ENCODE assay signal across 9 mouse cellular contexts in genomic region chr2:6192820-6193590, GRCm38 (mm10). TPM values are rescaled to one million over a fixed set of nuclear protein-coding genes. Genes with fewer than 3 reads are reported as not detected.
DNase-seq lines count a peak whose midpoint lies in the region; ATAC-seq and TF ChIP-seq lines count a peak whose summit lies in the region.
"Had no signal": no experiment of that assay in that cellular context is flagged by ENCODE, and none has a peak within 500 bp of the region (broad histone marks: within the 10 kb centered on the region; RNA-seq: fewer than 3 reads in every experiment).

No protein-coding gene starts in this region.

- H3K4me3 ChIP-seq in forebrain, embryonic 15.5 days: no peak overlapping the region
- H3K4me3 ChIP-seq in hindbrain, embryonic 10.5 days: no peak overlapping the region
- no peak overlapping the region for H3K4me3 ChIP-seq in lung, embryonic 16.5 days (ENCODE audit: low read length)
- H3K4me3 ChIP-seq: limb, embryonic 12.5 days had no signal

- H3K36me3 ChIP-seq in forebrain, embryonic 15.5 days: no peaks in the 10 kb centered on the region
- no peaks in the 10 kb centered on the region for H3K36me3 ChIP-seq in hindbrain, embryonic 10.5 days
- no peaks in the 10 kb centered on the region for H3K36me3 ChIP-seq in lung, embryonic 16.5 days (ENCODE audit: control insufficient read depth, insufficient read depth, low read length)
- H3K36me3 ChIP-seq: limb, embryonic 12.5 days had no signal

- H3K9me3 ChIP-seq in forebrain, embryonic 15.5 days: no peaks in the 10 kb centered on the region
- H3K9me3 ChIP-seq in hindbrain, embryonic 10.5 days: no peaks in the 10 kb centered on the region
- H3K9me3 ChIP-seq in lung, embryonic 16.5 days (ENCODE audit: control insufficient read depth, low read length): no peaks in the 10 kb centered on the region
- H3K9me3 ChIP-seq: limb, embryonic 12.5 days had no signal

- H3K27me3 ChIP-seq in Patski: no peaks in the 10 kb centered on the region
- no peaks in the 10 kb centered on the region for H3K27me3 ChIP-seq in forebrain, embryonic 15.5 days
- H3K27me3 ChIP-seq in hindbrain, embryonic 10.5 days (ENCODE audit: insufficient read depth, poor library complexity, severe bottlenecking): 0 out of 2 replicates have a peak, but pooled peaks cover 9% of the 10 kb centered on the region
- H3K27me3 ChIP-seq in lung, embryonic 16.5 days (ENCODE audit: control insufficient read depth, insufficient read depth, low read depth, low read length): no peaks in the 10 kb centered on the region

- H3K4me1 ChIP-seq in forebrain, embryonic 15.5 days: peaks cover 22% of the 10 kb centered on the region
- peaks cover 29% of the 10 kb centered on the region for H3K4me1 ChIP-seq in hindbrain, embryonic 10.5 days (replicated peaks)
- H3K4me1 ChIP-seq in lung, embryonic 16.5 days (replicated peaks; ENCODE audit: control insufficient read depth, insufficient read depth, low read length): peaks cover 18% of the 10 kb centered on the region

- peak; percentile 78 for TF ChIP-seq CTCF in Patski (IDR thresholded peaks at IDR 0.05)

- 74% methylated on average over 20 of the region's 20 CpGs for WGBS in forebrain, embryonic 15.5 days
- 78% methylated on average over 20 of the region's 20 CpGs for WGBS in hindbrain, embryonic 10.5 days
- 66% methylated on average over 20 of the region's 20 CpGs for WGBS in lung, embryonic 16.5 days

- no peak overlapping the region for H3K4me2 ChIP-seq in forebrain, embryonic 15.5 days (replicated peaks)
- H3K4me2 ChIP-seq in lung, embryonic 16.5 days (ENCODE audit: low read depth, low read length): no peak overlapping the region
- H3K4me2 ChIP-seq: limb, embryonic 12.5 days had no signal

- in situ Hi-C loops in Patski (cut with MboI; ENCODE audit: low pct_unique_long_range_greater_than_20kb): loop anchor here (25.0 kb wide), 1 partner anchor 519 kb away; no protein-coding TSS in a partner anchor

- CTCF ChIA-PET in Patski (lab: Charles Lee): interaction anchor here (0.7 to 1.5 kb wide), 4 partner anchors 16 to 275 kb away, joined by 3 to 4 read pairs (median 3); no protein-coding TSS in a partner anchor

- POLR2A ChIA-PET in Patski (lab: Charles Lee): interaction anchor here (1.0 kb wide), 1 partner anchor 17 kb away, joined by 3 read pairs; no protein-coding TSS in a partner anchor

- H3K27ac ChIP-seq in forebrain, embryonic 15.5 days (replicated peaks): no peak overlapping the region
- no peak overlapping the region for H3K27ac ChIP-seq in hindbrain, embryonic 10.5 days
- H3K27ac ChIP-seq in lung, embryonic 16.5 days (ENCODE audit: low read length): no peak overlapping the region
- H3K27ac ChIP-seq: limb, embryonic 12.5 days had no signal

- no peak for DNase-seq in Patski (ENCODE audit: low read depth, low spot score)
- DNase-seq in cerebellum, adult 11-12 months: peak; percentile 52
- peak; percentile 62 for DNase-seq in hindbrain, embryonic 10.5 days (ENCODE audit: low spot score)
- peak; percentile 67 for DNase-seq in layer of hippocampus, adult 11-12 months (ENCODE audit: low spot score)
- DNase-seq in retina, adult 2 months (ENCODE audit: low read depth, low spot score): peak; percentile 57
- no peak for DNase-seq in T-cell, adult 2 months (ENCODE audit: low spot score)

- no peak overlapping the region for H3K9ac ChIP-seq in forebrain, embryonic 15.5 days (replicated peaks)
- H3K9ac ChIP-seq in lung, embryonic 16.5 days (ENCODE audit: low read length): no peak overlapping the region
- H3K9ac ChIP-seq: limb, embryonic 12.5 days had no signal

- peak; percentile 50 for ATAC-seq in Patski
- peak; percentile 53 for ATAC-seq in forebrain, embryonic 15.5 days (replicated peaks)
- ATAC-seq in lung, embryonic 16.5 days (ENCODE audit: low read depth): peak; percentile 71

RNA-seq across cellular contexts. Expression of gene Echdc3, which starts 19.8 kb away (rescaled TPM):
- polyA plus RNA-seq in Patski (2021): 22.2 TPM
- 0.65 and 1.1 TPM in 2 replicates for polyA plus RNA-seq in forebrain, embryonic 15.5 days (2015; fragmentation: Nextera tagmentation; extraction: Ambion mirVana)
- polyA plus RNA-seq in hindbrain, embryonic 10.5 days (2016; fragmentation: Nextera tagmentation; extraction: Ambion mirVana): 2.4 and 2.6 TPM in 2 replicates
- polyA plus RNA-seq in lung, embryonic 16.5 days (2015; fragmentation: Nextera tagmentation; extraction: Ambion mirVana): 11.1 and 15.3 TPM in 2 replicates

Comparison
In these comparisons a context has a peak if more than half of its experiments do, and no peak if none do; other contexts are left out.
1. DNase-seq: peak in cerebellum, adult 11-12 months (single experiment), hindbrain, embryonic 10.5 days (single experiment), layer of hippocampus, adult 11-12 months (single experiment) and retina, adult 2 months (single experiment); none in Patski (single experiment) and T-cell, adult 2 months (single experiment).
2. Peak in every context shown above with its lines, with median percentiles within 50 percentile points of each other: ATAC-seq.